Mouse (Mus musculus) midbrain, embryonic 14.5 days (tissue): ENCODE measurements at regions not wholly inside any gene's neighbourhood (a gene's known extent, or its start where the extent isn't known, plus 50 kb on each side); places are given as distances from the start of the nearest gene placed in this dataset.

Experiments
- ATAC-seq: fragments of 200-750 bp; cut with Nextera tagmentation; 2 replicates; pipeline ENCODE4 v1.8.0; 2017; ENCODE audit warnings: moderate number of reproducible peaks, moderate library complexity; ENCODE audit not compliant: low FRiP score, low TSS enrichment
- DNase-seq: peaks from one replicate; pipeline ENCODE4 v3.0.0-alpha.2; 2015
- H3K27ac ChIP-seq: fragments of 300-500 bp; sonication (generic); replicated peaks from 2 replicates; pipeline ENCODE4 v1.5.1; 2014; ENCODE audit warnings: mild to moderate bottlenecking, low read depth, low read length, moderate library complexity
- H3K27me3 ChIP-seq: fragments of 300-500 bp; sonication (generic); 2 replicates; pipeline ENCODE4 v1.6.1; 2014; ENCODE audit warnings: low read length, control low read depth, mixed read lengths; ENCODE audit not compliant: control insufficient read depth, insufficient read depth
- H3K36me3 ChIP-seq: fragments of 300-500 bp; sonication (generic); 2 replicates; pipeline ENCODE4 v1.6.1; 2014; ENCODE audit warnings: low read length, control low read depth; ENCODE audit not compliant: control insufficient read depth, insufficient read depth
- H3K4me1 ChIP-seq: fragments of 300-500 bp; sonication (generic); 2 replicates; pipeline ENCODE4 v1.6.1; 2014; ENCODE audit warnings: mild to moderate bottlenecking, antibody characterized with exemption, low read length, control low read depth; ENCODE audit not compliant: control insufficient read depth, insufficient read depth
- H3K4me2 ChIP-seq: fragments of 300-500 bp; sonication (generic); 2 replicates; pipeline ENCODE4 v1.6.1; 2014; ENCODE audit warnings: mild to moderate bottlenecking, low read length, moderate library complexity
- H3K4me3 ChIP-seq: fragments of 300-500 bp; sonication (generic); replicated peaks from 2 replicates; pipeline ENCODE4 v1.5.1; 2014; ENCODE audit warnings: low read depth, low read length
- H3K9ac ChIP-seq: fragments of 300-500 bp; sonication (generic); replicated peaks from 2 replicates; pipeline ENCODE4 v1.6.1; 2014; ENCODE audit warnings: mild to moderate bottlenecking, low read length, moderate library complexity
- H3K9me3 ChIP-seq: fragments of 300-500 bp; sonication (generic); 2 replicates; pipeline ENCODE4 v1.6.1; 2016; ENCODE audit warnings: low read length, control low read depth, mixed read lengths; ENCODE audit not compliant: control insufficient read depth
- WGBS: fragments of 180-500 bp; shearing (Covaris S2); extraction: QIAGEN DNeasy Blood & Tissue Kit; methylation state at CpG from one replicate; pipeline ENCODE4 v1.1.7; 2014; 5-methylcytosine and 5-hydroxymethylcytosine counted together

DNA sequence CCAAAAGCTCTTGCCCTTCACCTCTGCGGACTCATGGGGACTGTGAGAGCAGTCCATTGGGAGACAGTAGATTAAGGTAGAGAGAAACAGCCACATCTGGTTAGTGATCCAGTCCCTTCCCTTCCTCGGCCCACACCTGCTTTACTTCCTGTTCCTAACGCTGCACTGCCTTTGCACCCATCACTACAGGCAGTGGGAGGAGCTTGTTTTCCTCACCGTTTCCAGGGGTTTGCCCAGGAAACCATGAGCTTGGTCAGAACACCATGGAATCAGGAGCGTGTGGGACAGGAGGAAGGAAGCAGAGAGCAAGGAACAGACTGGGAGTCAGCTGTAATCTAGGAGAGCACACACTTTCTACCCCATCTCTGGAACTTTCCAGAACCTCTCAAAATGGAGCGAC is 176.2 kb upstream of the Dapk1 start:
- no peak for DNase-seq
- H3K4me3 ChIP-seq, result no peak overlapping the region
- H3K9ac ChIP-seq, result no peak overlapping the region
- no peaks in the 10 kb centered on the region for H3K9me3 ChIP-seq
- H3K27me3 ChIP-seq, result no peaks in the 10 kb centered on the region
- no peak overlapping the region for H3K27ac ChIP-seq
- 89% methylated on average over 6 of the region's 6 CpGs for WGBS
- H3K4me2 ChIP-seq, result no peak overlapping the region
- ATAC-seq, result no peak
- peaks cover 8% of the 10 kb centered on the region; the same call in 1 of the 2 replicates for H3K4me1 ChIP-seq
- no peaks in the 10 kb centered on the region for H3K36me3 ChIP-seq

- no peak for ATAC-seq
- H3K4me1 ChIP-seq, result peaks cover 5% of the 10 kb centered on the region; the same call in 1 of the 2 replicates
- no peak for DNase-seq
- H3K27me3 ChIP-seq, result no peaks in the 10 kb centered on the region
- no peaks in the 10 kb centered on the region for H3K36me3 ChIP-seq
- H3K9ac ChIP-seq, result no peak overlapping the region
- 93% methylated on average over 12 of the region's 12 CpGs for WGBS
- H3K4me2 ChIP-seq, result no peak overlapping the region
- H3K9me3 ChIP-seq, result no peaks in the 10 kb centered on the region
- H3K27ac ChIP-seq, result no peak overlapping the region
- no peak overlapping the region for H3K4me3 ChIP-seq
These were observed 175.4 kb upstream of the Dapk1 start for GRCm38 (mm10) chr13:60426192-60426840.

- WGBS, result 61% methylated on average over 7 of the region's 7 CpGs
- H3K4me2 ChIP-seq, result no peak overlapping the region
- H3K9me3 ChIP-seq, result no peaks in the 10 kb centered on the region
- peaks cover 5% of the 10 kb centered on the region; the same call in 1 of the 2 replicates for H3K4me1 ChIP-seq
- no peaks in the 10 kb centered on the region for H3K36me3 ChIP-seq
- no peak overlapping the region for H3K27ac ChIP-seq
- H3K4me3 ChIP-seq, result no peak overlapping the region
- no peak for ATAC-seq
- no peak overlapping the region for H3K9ac ChIP-seq
- no peaks in the 10 kb centered on the region for H3K27me3 ChIP-seq
- DNase-seq, result no peak
These were observed 174.7 kb upstream of the Dapk1 start for GRCm38 (mm10) chr13:60427077-60427476.

DNA sequence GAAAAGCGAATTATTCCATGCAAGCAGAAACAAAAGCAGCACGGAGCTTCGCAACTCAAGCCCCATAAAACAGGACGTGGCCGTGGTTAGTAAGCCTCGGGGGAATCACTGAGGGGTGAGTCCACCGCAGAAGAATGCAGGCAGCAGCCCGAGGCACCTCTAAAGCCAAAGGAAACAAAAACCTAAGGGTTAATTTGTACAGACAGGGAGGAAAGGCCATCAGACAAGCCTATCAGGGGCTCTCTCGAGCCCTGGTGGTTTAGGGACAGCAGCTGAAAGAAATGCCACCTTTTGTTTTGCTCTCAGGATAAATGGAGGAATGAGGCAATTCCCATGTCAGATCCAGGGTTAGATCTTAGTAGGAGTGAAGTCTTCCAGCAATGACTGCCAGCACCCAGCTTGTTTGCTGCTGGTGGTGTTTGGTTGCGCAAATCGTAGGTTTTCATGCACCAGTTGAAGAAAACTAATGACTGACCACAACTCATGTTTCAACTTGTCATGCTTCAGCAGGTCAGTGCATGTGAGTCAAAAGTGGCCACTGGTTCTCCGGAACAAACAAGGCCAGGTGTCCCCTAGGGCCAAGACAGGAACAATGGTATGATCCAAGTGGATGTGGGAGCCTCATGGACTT is 173.9 kb upstream of the Dapk1 start:
- no peaks in the 10 kb centered on the region for H3K36me3 ChIP-seq
- no peaks in the 10 kb centered on the region for H3K27me3 ChIP-seq
- 30% methylated on average over 12 of the region's 12 CpGs for WGBS
- no peak overlapping the region for H3K27ac ChIP-seq
- DNase-seq (peak; percentile 31), ATAC-seq (no peak)
- H3K9ac ChIP-seq, result no peak overlapping the region
- H3K4me2 ChIP-seq, result peak overlapping the region; percentile 13; the same call in 1 of the 2 replicates
- H3K4me3 ChIP-seq, result no peak overlapping the region
- no peaks in the 10 kb centered on the region for H3K9me3 ChIP-seq
- H3K4me1 ChIP-seq, result peaks cover 5% of the 10 kb centered on the region; the same call in 1 of the 2 replicates

DNA sequence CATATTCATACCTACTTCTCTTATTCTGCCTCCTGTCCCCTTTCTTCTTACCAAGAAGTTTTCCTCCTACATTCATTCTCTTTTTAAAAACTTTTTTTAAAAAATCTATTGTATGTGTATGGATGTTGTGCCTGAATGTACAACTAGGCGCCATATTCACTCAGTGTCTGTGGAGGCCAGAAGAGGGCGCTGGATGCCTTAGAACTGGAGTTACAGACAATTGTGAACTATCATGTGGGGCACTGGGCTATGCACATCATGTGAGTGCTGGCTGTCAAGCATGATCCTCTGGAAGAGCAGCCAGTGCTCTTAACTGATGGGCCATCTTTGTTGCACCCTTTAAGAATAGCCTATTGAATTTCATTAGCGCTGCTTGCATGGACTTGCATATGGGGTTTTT is 172.6 kb upstream of the Dapk1 start:
- Histone ChIP-seq H3K4me2 (no peak overlapping the region), H3K27me3 (no peaks in the 10 kb centered on the region), H3K4me1 (peaks cover 5% of the 10 kb centered on the region; the same call in 1 of the 2 replicates), H3K4me3 (no peak overlapping the region), H3K36me3 (no peaks in the 10 kb centered on the region), H3K9me3 (no peaks in the 10 kb centered on the region), H3K27ac (no peak overlapping the region), H3K9ac (no peak overlapping the region)
- DNase-seq, result no peak
- no peak for ATAC-seq
- 68% methylated on average over 3 of the region's 3 CpGs for WGBS

- no peak overlapping the region for H3K4me3 ChIP-seq
These were observed 170.3 kb upstream of the Dapk1 start for GRCm38 (mm10) chr13:60431412-60431811.

DNA sequence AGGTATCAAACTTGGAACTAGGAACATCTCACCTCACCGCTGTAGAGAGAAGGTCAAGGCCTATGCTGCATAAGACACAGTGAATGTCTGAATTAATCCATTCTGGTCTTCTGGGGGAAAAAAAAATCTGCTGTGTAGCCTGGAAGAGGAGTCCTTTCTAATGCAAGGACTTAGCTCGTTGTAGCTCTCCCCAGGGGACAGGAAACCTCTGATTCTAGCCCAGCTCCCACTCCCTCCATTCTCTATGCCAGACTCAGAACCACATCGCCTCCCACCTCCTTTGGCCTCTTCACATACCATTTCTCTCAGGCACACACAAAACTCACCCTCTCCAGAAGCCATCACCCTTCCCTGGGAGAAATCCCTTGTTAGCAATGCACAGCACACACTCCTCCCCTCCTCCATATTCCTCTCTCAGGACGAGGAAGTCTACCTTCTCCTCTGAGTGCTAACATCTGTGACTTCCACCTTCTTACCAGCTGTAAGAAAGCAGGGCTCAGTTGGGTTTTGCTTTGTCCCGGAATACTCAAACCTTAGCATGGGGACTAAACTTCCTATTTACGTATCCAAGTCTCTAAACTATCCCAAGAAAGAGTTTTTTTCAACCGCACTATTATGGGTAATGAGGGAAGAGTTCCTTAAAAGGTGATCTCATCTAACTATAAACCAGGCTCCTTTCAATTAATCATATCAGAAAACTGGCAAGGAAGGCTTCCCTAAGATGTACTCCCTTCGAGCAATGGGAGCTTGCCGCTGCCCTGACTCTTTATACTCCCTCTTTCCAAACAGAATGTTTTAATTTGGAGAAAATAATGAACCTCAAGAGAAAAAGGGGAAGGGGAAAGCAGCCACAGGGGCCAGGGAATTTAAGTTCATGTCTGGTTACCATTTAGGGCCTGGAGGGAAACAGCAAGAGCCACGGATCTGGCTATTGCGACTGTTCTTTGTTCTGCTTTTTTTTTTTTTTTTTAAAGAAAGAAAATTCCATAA is 167.2 kb upstream of the Dapk1 start:
- DNase-seq (no peak), ATAC-seq (no peak)
- 71% methylated on average over 11 of the region's 11 CpGs for WGBS
- H3K9me3 ChIP-seq, result no peaks in the 10 kb centered on the region
- no peak overlapping the region for H3K27ac ChIP-seq
- H3K4me3 ChIP-seq, result no peak overlapping the region
- no peaks in the 10 kb centered on the region for H3K36me3 ChIP-seq
- no peak overlapping the region for H3K9ac ChIP-seq
- no peaks in the 10 kb centered on the region for H3K27me3 ChIP-seq
- H3K4me1 ChIP-seq, result no peaks in the 10 kb centered on the region
- H3K4me2 ChIP-seq, result no peak overlapping the region

More at GRCm38 (mm10) chr13:60431412-60431811, 170.3 kb upstream of the Dapk1 start:
- Histone ChIP-seq H3K36me3 (no peaks in the 10 kb centered on the region), H3K9me3 (no peaks in the 10 kb centered on the region), H3K27ac (no peak overlapping the region), H3K4me2 (no peak overlapping the region), H3K9ac (no peak overlapping the region), H3K27me3 (no peaks in the 10 kb centered on the region), H3K4me1 (peaks cover 5% of the 10 kb centered on the region; the same call in 1 of the 2 replicates)
- no peak for ATAC-seq
- WGBS, result 93% methylated on average over 8 of the region's 8 CpGs
- DNase-seq, result no peak

DNA sequence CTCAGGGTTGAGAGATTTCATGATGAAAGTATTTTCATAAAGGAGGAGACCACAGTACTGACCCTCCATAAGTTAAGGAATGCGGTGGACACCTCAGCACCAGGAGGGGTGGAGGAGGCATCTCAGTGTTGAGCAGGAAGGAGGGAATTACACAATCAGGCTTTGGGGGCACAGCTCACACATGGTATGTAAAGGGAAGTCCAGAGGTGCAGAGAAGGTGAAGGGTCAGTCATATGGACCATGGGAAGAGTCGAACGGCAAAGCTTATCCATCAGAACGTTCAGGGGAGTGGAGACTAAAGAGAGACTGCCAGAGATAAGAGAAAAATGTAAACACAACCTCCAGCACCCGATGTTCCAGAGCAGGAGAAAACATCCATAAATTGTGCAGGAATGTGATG is 166.4 kb upstream of the Dapk1 start:
- ATAC-seq (no peak), DNase-seq (no peak)
- H3K9ac ChIP-seq, result no peak overlapping the region
- no peaks in the 10 kb centered on the region for H3K4me1 ChIP-seq
- H3K4me3 ChIP-seq, result no peak overlapping the region
- H3K4me2 ChIP-seq, result no peak overlapping the region
- WGBS, result 80% methylated on average over 5 of the region's 5 CpGs
- no peak overlapping the region for H3K27ac ChIP-seq
- H3K27me3 ChIP-seq, result no peaks in the 10 kb centered on the region
- H3K36me3 ChIP-seq, result no peaks in the 10 kb centered on the region
- H3K9me3 ChIP-seq, result no peaks in the 10 kb centered on the region
